Mouse (Mus musculus) WW6 (cell line): ENCODE measurements around the gene Timm44.

Experiments used
- DNase-seq: peaks from one replicate; pipeline ENCODE4 v3.0.0-alpha.2; 2013; ENCODE audit warnings: low read depth, low spot score

Gene Timm44

GRCm38 (mm10) chr8:4238434-4239192, 37.1 kb downstream of the Timm44 start, which contains the start of the genes Map2k7 and Gm49320:
TSS of gene Map2k7 (plus strand) at chr8:4238740.
TSS of gene Gm49320 (plus strand) at chr8:4238865.
- DNase-seq: peak; percentile 100

GRCm38 (mm10) chr8:4237814-4238433, 37.8 kb downstream of the Timm44 start:
- DNase-seq: no peak

GRCm38 (mm10) chr8:4230612-4231351, 44.9 kb downstream of the Timm44 start:
- DNase-seq: no peak

DNA sequence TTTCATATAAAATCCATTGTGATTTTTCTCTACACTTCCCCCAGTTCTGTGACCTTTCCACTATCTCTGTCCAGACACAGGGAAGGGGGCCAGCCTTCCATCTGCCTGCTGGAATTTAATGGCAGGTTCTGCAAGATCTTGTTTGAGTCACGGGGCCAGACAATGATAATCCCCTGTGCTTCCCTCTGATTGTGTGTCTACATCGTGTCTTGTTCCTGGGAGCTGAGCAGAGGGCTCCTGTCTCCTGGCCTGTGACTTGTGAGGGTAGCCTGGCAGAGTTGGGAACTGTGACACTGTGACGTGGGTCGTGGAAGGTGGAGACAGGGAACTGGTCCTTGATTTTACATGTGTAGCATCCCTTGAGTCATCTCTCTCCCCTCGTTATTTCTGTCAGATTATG, 45.9 kb downstream of the Timm44 start:
- DNase-seq: no peak

- no peak for DNase-seq
Measured at GRCm38 (mm10) chr8:4227919-4228318, 47.8 kb downstream of the Timm44 start.

- no peak for DNase-seq
Measured at GRCm38 (mm10) chr8:4226739-4227347, 48.9 kb downstream of the Timm44 start, which contains the start of gene Lrrc8e. TSS of gene Lrrc8e (plus strand) at chr8:4226827.

GRCm38 (mm10) chr8:4226323-4226722, 49.4 kb downstream of the Timm44 start:
- DNase-seq: no peak

- DNase-seq: no peak
Measured at GRCm38 (mm10) chr8:4222059-4222458, 53.7 kb downstream of the Timm44 start.

GRCm38 (mm10) chr8:4219617-4220016, 56.1 kb downstream of the Timm44 start:
- no peak for DNase-seq

DNA sequence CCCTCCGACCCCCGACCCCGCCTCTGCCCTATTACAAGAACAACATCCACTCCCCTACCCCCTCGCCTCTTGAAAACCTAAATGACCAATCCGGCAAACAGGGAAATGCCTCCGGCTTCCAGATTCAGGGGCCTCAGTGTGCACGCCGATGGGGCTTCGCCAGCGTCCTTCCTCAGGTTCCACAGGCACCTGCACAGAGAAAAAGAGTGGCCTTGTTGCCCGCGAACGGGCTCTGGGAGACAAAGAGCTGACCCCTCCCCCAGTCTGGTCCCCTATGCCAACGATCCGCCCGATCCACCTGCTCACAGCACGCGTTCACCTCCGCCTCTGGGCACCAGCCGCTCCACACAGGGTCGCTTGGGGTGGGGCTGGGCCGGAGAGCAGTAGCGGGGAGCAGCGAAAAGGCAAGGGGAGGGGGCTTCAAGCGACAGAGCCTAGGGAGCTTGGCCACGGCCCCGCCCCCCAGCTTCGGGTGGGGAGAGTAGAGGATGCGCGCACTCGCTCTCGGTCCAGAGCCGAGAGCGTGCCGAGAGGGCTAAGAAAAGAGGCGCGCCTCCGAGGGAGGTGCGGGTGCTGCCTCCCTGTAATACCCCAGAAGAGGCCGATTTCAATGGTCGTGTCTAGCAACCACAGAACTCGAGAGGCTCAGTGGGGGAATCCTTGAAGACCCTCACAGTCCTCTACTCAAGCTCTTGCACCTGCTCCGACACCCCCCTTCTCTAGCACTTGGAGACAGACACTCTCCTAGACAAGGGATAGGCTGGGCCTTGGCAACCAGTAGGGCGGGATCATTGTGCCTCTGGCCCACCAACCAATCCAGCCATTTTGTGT, 58.7 kb downstream of the Timm44 start, which contains the start of gene Prr36:
Prr36 (minus strand) TSS at position 669 of the 831 bp plus-strand sequence.
- peak; percentile 75 for DNase-seq

DNA sequence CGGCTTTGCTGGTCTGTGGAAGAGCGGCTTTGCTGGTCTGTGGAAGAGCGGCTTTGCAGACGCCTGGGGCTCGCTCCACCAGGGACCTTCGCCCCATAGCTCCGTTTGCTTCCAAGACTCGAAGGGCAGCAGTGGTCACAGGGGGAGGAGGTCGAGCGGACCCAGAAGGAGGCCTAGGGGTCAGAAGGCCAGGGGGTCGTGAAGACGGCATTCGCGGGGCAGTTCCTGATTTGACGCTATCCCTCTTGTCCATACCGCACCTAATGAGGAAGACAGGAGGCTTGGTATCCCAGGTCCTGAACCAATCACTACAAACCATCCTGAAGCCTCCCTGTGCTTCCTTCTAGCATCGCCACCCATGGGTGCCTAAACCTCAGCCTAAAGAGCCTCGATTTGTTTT, 59.4 kb downstream of the Timm44 start:
- no peak for DNase-seq

DNA sequence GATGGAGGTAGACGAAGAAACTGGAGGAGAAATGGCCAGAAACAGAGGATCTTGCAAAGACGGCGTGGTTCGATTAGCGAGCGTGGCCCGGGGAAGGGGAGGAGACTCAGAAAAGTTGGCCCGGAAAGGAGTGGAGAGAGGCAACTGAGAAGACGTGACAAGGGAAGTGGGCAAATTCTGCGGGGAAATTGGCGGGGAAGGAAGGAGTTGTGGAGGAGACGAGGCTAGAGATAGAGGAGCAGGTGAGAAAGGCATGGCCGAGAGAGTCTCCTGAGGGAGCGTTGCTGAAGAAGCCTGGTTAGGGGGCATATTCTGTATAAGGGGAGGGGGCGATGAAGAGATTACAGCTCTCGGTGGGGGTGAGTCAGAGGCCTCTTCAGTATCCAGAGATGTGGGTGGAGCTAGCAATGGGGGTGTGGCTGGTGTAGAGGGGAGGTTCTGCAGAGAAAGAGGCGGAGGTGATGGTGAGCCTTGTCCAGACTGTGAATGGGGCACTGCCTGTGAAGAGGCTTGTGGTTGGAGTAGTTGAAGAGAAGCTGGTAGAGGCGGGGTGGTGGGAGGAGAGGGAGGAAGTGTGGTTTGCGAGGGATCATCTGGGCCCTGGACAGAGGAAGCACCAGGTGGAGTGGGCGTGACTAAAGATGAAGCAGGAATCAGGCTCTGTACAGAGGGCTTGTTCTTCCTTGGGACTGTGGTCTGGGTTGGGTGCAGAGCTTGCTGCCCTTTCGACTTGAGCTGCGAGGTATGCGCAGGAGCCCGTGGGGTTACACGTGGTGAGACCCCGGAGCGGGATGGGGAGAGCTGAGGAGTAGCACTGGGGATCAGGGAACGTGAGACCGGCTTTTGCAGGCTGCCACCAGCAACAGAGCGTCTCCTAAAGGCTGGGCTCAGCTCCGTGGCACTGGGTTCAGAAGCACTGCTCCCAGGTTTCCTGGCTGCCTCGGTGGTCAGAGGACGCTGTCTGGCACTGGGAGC, 61.4 kb downstream of the Timm44 start:
- DNase-seq: no peak

GRCm38 (mm10) chr8:4213210-4214005, 62.3 kb downstream of the Timm44 start:
- DNase-seq: no peak

- DNase-seq: no peak
Measured at GRCm38 (mm10) chr8:4212809-4213209, 62.9 kb downstream of the Timm44 start.

DNA sequence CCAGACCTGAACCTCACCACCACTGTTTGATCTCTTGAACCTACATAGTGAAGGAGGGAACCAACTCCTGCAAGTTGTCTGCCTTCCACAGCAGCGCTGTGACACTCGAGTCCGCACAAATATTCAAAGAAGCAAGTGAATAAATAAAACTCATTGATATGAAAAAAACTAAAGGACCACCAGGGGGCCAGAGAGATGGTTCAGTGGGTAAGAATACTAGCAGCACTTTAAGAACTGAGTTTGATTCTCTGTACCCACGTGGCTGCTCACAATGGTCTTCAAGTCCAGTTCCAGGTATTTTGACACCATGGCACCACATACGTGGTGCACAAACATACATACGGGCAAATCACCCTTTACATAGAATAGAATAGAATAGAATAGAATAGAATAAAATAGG, 64.6 kb downstream of the Timm44 start:
- DNase-seq: no peak
